Mouse (Mus musculus): ENCODE data around the gene Selenom. TPM values are rescaled to one million over a fixed set of nuclear protein-coding genes. Genes with fewer than 3 reads are reported as not detected.
A peak's percentile ranks its signal among the peaks of the same experiment; 100 is the strongest.

The Selenom gene
- polyA plus RNA-seq (2016; fragmentation: Nextera tagmentation; extraction: Ambion mirVana): 39.3 and 50.2 TPM in 2 replicates

DNA sequence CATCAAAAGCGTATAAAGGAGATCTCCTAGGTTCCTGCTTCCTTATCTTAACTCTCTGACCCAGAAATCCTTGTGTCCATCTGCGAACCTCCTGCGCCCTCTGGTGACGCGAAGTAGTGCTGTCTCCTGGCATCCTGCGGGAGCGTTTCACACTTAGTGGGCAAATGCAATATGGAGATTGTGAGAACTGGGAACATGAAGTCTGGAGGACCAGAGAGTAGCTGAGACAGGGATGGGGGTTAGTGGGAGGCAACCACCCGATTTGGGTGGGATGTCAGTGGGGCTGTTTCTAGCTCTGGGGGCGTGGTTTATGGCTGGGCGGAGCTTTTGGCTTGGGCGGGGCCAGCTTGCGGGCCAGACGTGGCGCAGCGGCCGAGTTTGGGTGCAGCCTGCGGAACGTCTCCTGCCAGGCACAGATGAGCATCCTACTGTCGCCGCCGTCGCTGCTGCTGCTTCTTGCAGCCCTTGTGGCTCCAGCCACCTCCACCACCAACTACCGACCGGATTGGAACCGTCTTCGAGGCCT is at the start of gene Selenom:
Gene Selenom (plus strand): TSS at position 156 of the 526 bp plus-strand sequence.
- Histone ChIP-seq H3K27me3 (replicated peaks; ENCODE audit: low read depth, poor library complexity, severe bottlenecking) (peaks cover 44% of the 10 kb centered on the region), H3K27ac (replicated peaks) (peak within 1 kb of the TSS; percentile 78), H3K36me3 (replicated peaks) (peaks cover 7% of the 10 kb centered on the region; the same call in 1 of the 2 replicates), H3K4me3 (peak within 1 kb of the TSS; percentile 67), H3K9me3 (no peaks in the 10 kb centered on the region), H3K4me1 (peaks cover 37% of the 10 kb centered on the region)
- peak; percentile 85 for DNase-seq (ENCODE audit: low spot score)
- under 1% methylated on average over 26 of the region's 26 CpGs for WGBS

GRCm38 (mm10) chr11:3471448-3471850 is 43.0 kb upstream of the Selenom start:
- Histone ChIP-seq H3K36me3 (replicated peaks) (no peaks in the 10 kb centered on the region), H3K27me3 (replicated peaks; ENCODE audit: low read depth, poor library complexity, severe bottlenecking) (peaks cover 8% of the 10 kb centered on the region; the same call in 1 of the 2 replicates), H3K9me3 (no peaks in the 10 kb centered on the region), H3K27ac (replicated peaks) (no peak overlapping the region), H3K4me1 (no peaks in the 10 kb centered on the region), H3K4me3 (no peak overlapping the region)
- 24% methylated on average over 11 of the region's 11 CpGs for WGBS
- DNase-seq (ENCODE audit: low spot score): no peak

DNA sequence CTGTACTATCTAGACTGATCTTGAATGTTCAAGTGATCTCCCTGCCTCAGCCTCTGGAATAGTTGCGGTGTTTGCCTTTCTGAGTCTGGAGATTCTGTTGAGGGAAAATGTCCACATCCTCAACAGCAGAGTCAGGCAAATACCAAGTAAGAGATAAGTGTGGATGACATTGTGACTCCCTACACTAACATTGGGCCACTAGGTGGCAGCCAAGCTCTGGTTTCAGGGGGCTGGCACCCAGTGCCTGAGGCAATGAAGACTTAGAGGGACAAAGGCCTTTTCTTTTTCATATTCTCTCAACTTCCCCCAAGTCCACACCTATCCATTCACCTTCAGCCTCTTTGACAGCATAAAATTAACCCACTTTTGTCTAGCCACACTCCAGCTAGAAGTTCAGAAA is 42.0 kb upstream of the Selenom start:
- Histone ChIP-seq H3K36me3 (replicated peaks) (no peaks in the 10 kb centered on the region), H3K27ac (replicated peaks) (no peak overlapping the region), H3K9me3 (no peaks in the 10 kb centered on the region), H3K4me3 (no peak overlapping the region), H3K27me3 (replicated peaks; ENCODE audit: low read depth, poor library complexity, severe bottlenecking) (peaks cover 8% of the 10 kb centered on the region; the same call in 1 of the 2 replicates), H3K4me1 (no peaks in the 10 kb centered on the region)
- 22% methylated on average over 1 of the region's 1 CpGs for WGBS
- peak; percentile 84 for DNase-seq (ENCODE audit: low spot score)

DNA sequence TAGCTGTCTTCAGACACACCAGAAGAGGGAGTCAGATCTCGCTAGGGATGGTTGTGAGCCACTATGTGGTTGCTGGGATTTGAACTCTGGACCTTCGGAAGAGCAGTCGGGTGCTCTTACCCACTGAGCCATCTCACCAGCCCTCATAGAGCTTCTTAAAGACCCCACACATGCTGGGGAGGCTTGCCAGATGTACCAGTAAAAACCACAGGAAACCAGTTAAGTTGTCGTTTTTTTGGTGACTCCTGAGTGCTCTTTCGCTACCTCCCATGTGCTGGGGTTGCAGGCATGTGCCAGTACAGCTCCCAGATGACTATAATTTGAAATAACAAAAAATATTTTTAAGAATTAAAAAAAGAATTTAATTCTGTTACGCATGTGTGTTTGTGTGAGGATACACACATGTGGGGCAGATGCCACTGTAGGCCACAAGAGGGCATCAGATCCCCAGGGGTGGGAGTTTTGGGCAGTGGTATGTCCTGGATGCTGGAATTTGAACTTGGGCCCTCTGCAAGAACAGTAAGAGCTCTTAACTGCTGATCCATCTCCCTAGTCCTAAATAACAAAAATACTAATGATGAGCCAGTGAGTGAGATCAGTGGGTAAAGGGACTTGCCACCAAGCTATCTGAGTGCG is 39.9 kb upstream of the Selenom start:
- no peak overlapping the region for H3K4me3 ChIP-seq
- DNase-seq (ENCODE audit: low spot score): no peak
- H3K4me1 ChIP-seq: no peaks in the 10 kb centered on the region
- H3K27me3 ChIP-seq (replicated peaks; ENCODE audit: low read depth, poor library complexity, severe bottlenecking): peaks cover 8% of the 10 kb centered on the region; the same call in 1 of the 2 replicates
- H3K36me3 ChIP-seq (replicated peaks): no peaks in the 10 kb centered on the region
- no peaks in the 10 kb centered on the region for H3K9me3 ChIP-seq
- 88% methylated on average over 7 of the region's 7 CpGs for WGBS
- no peak overlapping the region for H3K27ac ChIP-seq (replicated peaks)

- H3K4me3 ChIP-seq: no peak overlapping the region
- H3K27ac ChIP-seq (replicated peaks): no peak overlapping the region
- no peaks in the 10 kb centered on the region for H3K4me1 ChIP-seq
- no peaks in the 10 kb centered on the region for H3K9me3 ChIP-seq
- no peaks in the 10 kb centered on the region for H3K36me3 ChIP-seq (replicated peaks)
- no peak for DNase-seq (ENCODE audit: low spot score)
- peaks cover 4% of the 10 kb centered on the region; the same call in 1 of the 2 replicates for H3K27me3 ChIP-seq (replicated peaks; ENCODE audit: low read depth, poor library complexity, severe bottlenecking)
These were observed 39.0 kb upstream of the Selenom start for GRCm38 (mm10) chr11:3475489-3475888.

DNA sequence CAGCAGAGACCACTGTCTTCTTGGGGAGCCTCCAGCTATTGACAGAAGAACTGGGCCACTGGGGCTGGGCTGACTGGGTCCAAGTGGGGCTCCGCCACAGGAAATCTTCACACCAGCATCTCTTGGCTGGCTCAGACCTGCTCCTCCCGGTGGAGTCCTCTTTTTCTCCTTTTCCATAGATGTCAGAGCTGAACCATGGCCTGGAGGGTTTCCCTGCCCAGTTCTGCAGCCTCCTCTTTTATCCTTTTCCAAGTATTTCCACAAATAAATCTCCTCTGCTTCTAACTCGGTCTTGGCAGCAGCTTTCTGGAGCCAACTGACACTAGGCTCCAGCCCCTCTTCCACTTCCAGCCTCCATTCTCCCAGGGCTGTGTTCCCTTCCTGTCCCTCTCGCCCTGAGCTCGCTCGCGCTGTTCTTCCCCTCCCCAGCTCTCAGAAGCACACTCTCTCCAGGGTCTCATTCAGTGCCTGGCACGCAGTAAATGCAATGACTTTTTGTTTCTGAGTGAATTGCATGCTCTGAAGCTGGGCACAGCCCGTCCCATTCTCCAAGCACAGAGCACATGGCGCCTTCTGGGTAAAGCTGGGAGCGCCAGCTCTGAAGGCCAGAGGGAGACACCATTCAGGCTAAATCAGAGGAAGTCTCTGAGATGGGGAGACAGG is 30.4 kb upstream of the Selenom start:
- DNase-seq (ENCODE audit: low spot score): no peak
- Histone ChIP-seq H3K27ac (replicated peaks) (no peak overlapping the region), H3K4me1 (peaks cover 10% of the 10 kb centered on the region), H3K9me3 (no peaks in the 10 kb centered on the region), H3K27me3 (replicated peaks; ENCODE audit: low read depth, poor library complexity, severe bottlenecking) (no peaks in the 10 kb centered on the region), H3K4me3 (no peak overlapping the region), H3K36me3 (replicated peaks) (no peaks in the 10 kb centered on the region)
- WGBS: 69% methylated on average over 11 of the region's 11 CpGs

DNA sequence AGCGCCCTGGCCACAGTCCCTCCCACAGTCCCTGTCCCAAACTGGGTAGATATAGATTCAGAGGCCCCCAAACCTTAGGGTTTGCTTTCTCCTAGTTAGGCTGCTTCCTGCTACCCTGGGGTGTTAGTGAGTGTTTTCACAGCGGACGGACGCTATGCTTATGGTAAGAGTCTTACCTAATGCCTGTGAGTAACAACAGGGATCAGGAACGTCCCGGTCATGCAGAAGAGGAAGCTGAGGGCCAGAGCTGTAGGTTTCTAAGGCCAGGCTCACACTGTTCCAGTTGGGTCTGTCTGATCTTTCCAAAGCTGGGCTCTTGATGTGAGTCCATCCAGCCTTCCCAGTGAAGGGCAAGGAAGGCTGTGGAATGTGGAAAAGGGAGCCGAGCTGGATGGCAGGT is 28.1 kb upstream of the Selenom start:
- WGBS: 78% methylated on average over 7 of the region's 7 CpGs
- Histone ChIP-seq H3K4me1 (peaks cover 10% of the 10 kb centered on the region), H3K27ac (replicated peaks) (no peak overlapping the region)

DNA sequence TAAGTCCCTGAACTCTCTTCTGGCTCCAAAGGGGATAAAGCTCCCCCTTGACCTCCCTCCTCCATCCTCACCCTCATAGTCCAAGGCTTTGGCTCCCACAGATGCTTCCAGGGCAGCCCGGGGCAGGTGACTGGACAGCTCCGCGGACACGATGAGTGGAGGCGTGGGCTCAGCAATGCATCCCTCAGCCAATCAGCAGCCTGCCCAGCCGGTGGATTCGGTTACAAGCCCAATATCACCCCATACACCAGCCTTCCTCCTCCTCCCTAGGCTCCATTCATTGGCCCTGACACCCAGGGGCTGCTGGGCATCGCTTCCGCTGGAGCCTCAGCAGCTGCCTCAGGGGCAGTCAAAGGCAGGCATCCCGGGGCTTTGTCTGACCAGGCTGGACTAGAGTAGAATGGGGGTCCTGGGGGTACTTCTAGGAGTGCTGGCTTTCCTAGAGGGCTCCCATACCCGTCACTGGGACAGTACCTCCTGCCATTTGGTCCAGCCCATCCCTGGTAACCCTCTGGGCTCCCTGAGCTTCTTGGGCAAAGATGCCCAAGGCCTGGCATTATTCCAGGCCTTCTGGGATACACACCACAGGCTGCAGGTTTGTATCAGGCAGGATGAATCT is 26.4 kb upstream of the Selenom start, which contains the start of gene Pla2g3:
Gene Pla2g3 (plus strand): TSS at position 333 of the 619 bp plus-strand sequence.
- Histone ChIP-seq H3K4me1 (peaks cover 22% of the 10 kb centered on the region), H3K27ac (replicated peaks) (no peak within 1 kb of the TSS; the same call in 1 of the 2 replicates), H3K27me3 (replicated peaks; ENCODE audit: low read depth, poor library complexity, severe bottlenecking) (no peaks in the 10 kb centered on the region), H3K4me3 (peak within 1 kb of the TSS; percentile 21; the same call in 1 of the 2 replicates), H3K9me3 (no peaks in the 10 kb centered on the region), H3K36me3 (replicated peaks) (no peaks in the 10 kb centered on the region)
- DNase-seq (ENCODE audit: low spot score): peak; percentile 55
- WGBS: 20% methylated on average over 11 of the region's 11 CpGs

More for the DNA sequence above, 28.1 kb upstream of the Selenom start:
- Histone ChIP-seq H3K4me3 (no peak overlapping the region), H3K27me3 (replicated peaks; ENCODE audit: low read depth, poor library complexity, severe bottlenecking) (no peaks in the 10 kb centered on the region), H3K9me3 (no peaks in the 10 kb centered on the region), H3K36me3 (replicated peaks) (no peaks in the 10 kb centered on the region)
- DNase-seq (ENCODE audit: low spot score): no peak

DNA sequence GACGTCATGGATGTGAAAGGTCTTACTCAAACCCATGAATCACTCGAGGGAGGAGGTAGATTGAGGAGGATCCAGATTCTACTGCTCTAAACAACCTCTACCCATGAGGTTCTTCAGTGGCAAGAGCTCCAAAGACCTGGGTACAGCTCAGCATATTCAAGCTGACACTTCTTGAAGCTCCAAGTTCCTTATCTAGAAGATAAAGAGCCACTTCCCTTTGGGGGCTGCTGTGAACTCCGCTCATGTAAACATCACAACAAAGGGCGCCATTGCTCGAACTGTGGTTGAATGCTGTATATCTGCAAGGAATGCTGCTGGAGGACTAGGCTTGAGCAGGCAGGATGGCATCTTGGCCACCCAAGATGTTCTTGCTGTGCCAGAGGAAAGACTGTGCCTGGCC is 25.4 kb upstream of the Selenom start:
- H3K27me3 ChIP-seq (replicated peaks; ENCODE audit: low read depth, poor library complexity, severe bottlenecking): no peaks in the 10 kb centered on the region
- WGBS: 86% methylated on average over 5 of the region's 5 CpGs
- no peak overlapping the region for H3K27ac ChIP-seq (replicated peaks)
- H3K4me1 ChIP-seq: peaks cover 22% of the 10 kb centered on the region
- H3K4me3 ChIP-seq: no peak overlapping the region
- H3K9me3 ChIP-seq: no peaks in the 10 kb centered on the region
- no peaks in the 10 kb centered on the region for H3K36me3 ChIP-seq (replicated peaks)
- DNase-seq (ENCODE audit: low spot score): no peak

- H3K4me3 ChIP-seq: no peak overlapping the region
- peaks cover 31% of the 10 kb centered on the region for H3K4me1 ChIP-seq
- H3K36me3 ChIP-seq (replicated peaks): no peaks in the 10 kb centered on the region
- no peak for DNase-seq (ENCODE audit: low spot score)
- H3K27ac ChIP-seq (replicated peaks): no peak overlapping the region
- H3K9me3 ChIP-seq: no peaks in the 10 kb centered on the region
- no peaks in the 10 kb centered on the region for H3K27me3 ChIP-seq (replicated peaks; ENCODE audit: low read depth, poor library complexity, severe bottlenecking)
- 67% methylated on average over 4 of the region's 4 CpGs for WGBS
These were observed 21.7 kb upstream of the Selenom start for GRCm38 (mm10) chr11:3492748-3493147.

GRCm38 (mm10) chr11:3494857-3495256 is 19.6 kb upstream of the Selenom start:
- Histone ChIP-seq H3K27me3 (replicated peaks; ENCODE audit: low read depth, poor library complexity, severe bottlenecking) (no peaks in the 10 kb centered on the region), H3K27ac (replicated peaks) (peak overlapping the region; percentile 60; the same call in 1 of the 2 replicates), H3K36me3 (replicated peaks) (no peaks in the 10 kb centered on the region), H3K4me3 (no peak overlapping the region), H3K9me3 (no peaks in the 10 kb centered on the region), H3K4me1 (peaks cover 23% of the 10 kb centered on the region)
- no peak for DNase-seq (ENCODE audit: low spot score)
- 77% methylated on average over 17 of the region's 17 CpGs for WGBS

GRCm38 (mm10) chr11:3495496-3495895 is 19.0 kb upstream of the Selenom start:
- Histone ChIP-seq H3K36me3 (replicated peaks) (no peaks in the 10 kb centered on the region), H3K4me3 (no peak overlapping the region), H3K9me3 (no peaks in the 10 kb centered on the region), H3K4me1 (peaks cover 23% of the 10 kb centered on the region), H3K27ac (replicated peaks) (no peak overlapping the region), H3K27me3 (replicated peaks; ENCODE audit: low read depth, poor library complexity, severe bottlenecking) (no peaks in the 10 kb centered on the region)
- 91% methylated on average over 14 of the region's 14 CpGs for WGBS
- no peak for DNase-seq (ENCODE audit: low spot score)

All from embryonic facial prominence, embryonic 10.5 days (tissue).